Mouse (Mus musculus) liver, adult (tissue): ENCODE data around the gene Fam228a.

Experiments
- GATA4 ChIP-seq: IDR thresholded peaks from 2 replicates; pipeline ENCODE4 v1.6.1; 2014; ENCODE audit warnings: mild to moderate bottlenecking, low read length; ENCODE audit not compliant: insufficient replicate concordance

The Fam228a gene

GRCm38 (mm10) chr12:4685441-4685840, 52.8 kb downstream of the Fam228a start:
- TF ChIP-seq GATA4 = no peak

- no peak for TF ChIP-seq GATA4
Measured at GRCm38 (mm10) chr12:4679971-4680370, 58.3 kb downstream of the Fam228a start.

- TF ChIP-seq GATA4 = no peak
Measured at GRCm38 (mm10) chr12:4676336-4676735, 61.9 kb downstream of the Fam228a start.

GRCm38 (mm10) chr12:4665675-4666037, 72.6 kb downstream of the Fam228a start:
- TF ChIP-seq GATA4 = no peak

- no peak for TF ChIP-seq GATA4
Measured at GRCm38 (mm10) chr12:4664929-4665674, 73.1 kb downstream of the Fam228a start.
